Mouse (Mus musculus) kidney, adult 2 months (tissue): ENCODE measurements around the gene Eps8l2. TPM values are rescaled to one million over a fixed set of nuclear protein-coding genes. Genes with fewer than 3 reads are reported as not detected.

ENCODE experiments used
- DNase-seq: peaks from one replicate; pipeline ENCODE4 v3.0.0; 2021
- H3K27ac ChIP-seq: fragments of 200-500 bp; 2 replicates; pipeline ENCODE4 v1.5.1; 2012; ENCODE audit warnings: low read depth, low read length, control low read depth, inconsistent platforms; ENCODE audit not compliant: insufficient read depth
- H3K27me3 ChIP-seq: fragments of 200-500 bp; replicated peaks from 2 replicates; pipeline ENCODE4 v1.6.1; 2012; ENCODE audit warnings: mild to moderate bottlenecking, moderate library complexity, low read length, inconsistent platforms; ENCODE audit not compliant: control insufficient read depth, insufficient read depth
- H3K36me3 ChIP-seq: fragments of 200-500 bp; 2 replicates; pipeline ENCODE4 v1.6.1; 2012; ENCODE audit warnings: mild to moderate bottlenecking, moderate library complexity, low read length, inconsistent platforms; ENCODE audit not compliant: control insufficient read depth, insufficient read depth
- H3K4me1 ChIP-seq: fragments of 200-500 bp; 2 replicates; pipeline ENCODE4 v1.6.1; 2011; ENCODE audit warnings: low read length; ENCODE audit not compliant: control insufficient read depth, insufficient read depth
- H3K4me3 ChIP-seq: fragments of 200-500 bp; 2 replicates; pipeline ENCODE4 v1.5.1; 2011; ENCODE audit warnings: mild to moderate bottlenecking, low read depth, low read length, control low read depth; ENCODE audit not compliant: insufficient read depth
- CTCF ChIP-seq: fragments of 200-500 bp; conservative IDR thresholded peaks from 2 replicates; pipeline ENCODE4 v1.5.1; 2011; ENCODE audit warnings: low read depth, mild to moderate bottlenecking, control low read depth, low read length, moderate library complexity, mixed read lengths; ENCODE audit not compliant: insufficient read depth, insufficient read length
- POLR2A ChIP-seq: fragments of 200-500 bp; IDR thresholded peaks from one replicate; pipeline ENCODE4 v1.6.1; 2011; ENCODE audit warnings: low read depth, low read length, control low read depth
- WGBS: fragments of 180-500 bp; shearing (Covaris S2); methylation state at CpG from one replicate; pipeline ENCODE4 v1.1.7; 2018; 5-methylcytosine and 5-hydroxymethylcytosine counted together
- polyA plus RNA-seq: library from polyadenylated mRNA; depleted of rRNA; stranded (reverse); fragments of >200 nt; gene quantifications from 2 replicates; pipeline ENCODE4 v1.2.3, GENCODE M21; 2012

Eps8l2 gene
- polyA plus RNA-seq, 1 experiment: 245 TPM

DNA sequence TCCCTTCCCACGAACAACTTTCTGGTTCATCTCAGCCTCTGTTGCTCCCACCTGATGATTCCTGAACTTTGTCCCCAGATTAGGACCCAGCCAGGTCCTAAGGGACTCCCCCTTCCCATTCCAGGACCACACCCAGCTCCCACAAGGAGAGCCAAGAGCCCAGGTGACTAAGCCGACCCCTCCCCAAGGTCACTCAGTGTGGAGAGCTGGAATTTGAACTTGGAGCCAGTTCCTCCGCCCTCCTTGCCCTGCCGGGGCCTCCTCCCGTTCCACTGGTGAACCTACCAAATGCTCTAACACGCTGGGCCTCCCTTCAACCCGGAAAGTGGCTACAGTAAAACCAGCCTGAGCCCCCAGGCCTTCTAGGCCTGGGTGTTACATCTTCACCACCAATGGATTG, 1.3 kb downstream of the Eps8l2 start:
- no peak for TF ChIP-seq POLR2A
- no peak for TF ChIP-seq CTCF
- DNase-seq: peak; percentile 84
- H3K4me1 ChIP-seq: peaks cover 51% of the 10 kb centered on the region
- peak overlapping the region; percentile 96 for H3K27ac ChIP-seq
- no peaks in the 10 kb centered on the region for H3K27me3 ChIP-seq
- 35% methylated on average over 7 of the region's 7 CpGs for WGBS
- H3K36me3 ChIP-seq: no peaks in the 10 kb centered on the region
- peak overlapping the region; percentile 60 for H3K4me3 ChIP-seq

DNA sequence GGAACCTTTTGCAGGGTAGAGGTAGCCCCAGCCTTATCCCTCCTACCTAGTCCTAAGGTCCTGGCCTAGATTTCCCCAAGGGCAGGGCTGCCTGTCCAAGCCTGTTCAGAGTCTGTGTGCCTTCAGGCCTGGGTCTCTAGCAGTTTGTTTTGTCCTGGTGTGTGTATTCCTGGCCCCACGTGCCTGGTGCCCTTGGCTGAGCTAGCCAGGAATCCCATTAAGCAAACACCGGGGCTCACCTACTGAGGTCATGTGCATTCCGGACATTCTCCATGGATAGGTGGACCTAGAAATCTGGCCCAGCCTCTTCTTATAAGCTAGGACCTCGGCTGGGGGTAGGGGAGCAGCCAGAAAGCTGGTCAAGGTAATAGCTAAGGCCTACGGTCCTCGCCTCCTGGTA, 1.8 kb downstream of the Eps8l2 start:
- DNase-seq: peak; percentile 94
- peak overlapping the region; percentile 60 for H3K4me3 ChIP-seq
- TF ChIP-seq POLR2A (no peak), CTCF (no peak)
- WGBS: 36% methylated on average over 6 of the region's 6 CpGs
- no peaks in the 10 kb centered on the region for H3K27me3 ChIP-seq
- peak overlapping the region; percentile 96 for H3K27ac ChIP-seq
- no peaks in the 10 kb centered on the region; the same call in 1 of the 2 replicates for H3K36me3 ChIP-seq
- H3K4me1 ChIP-seq: peaks cover 51% of the 10 kb centered on the region

DNA sequence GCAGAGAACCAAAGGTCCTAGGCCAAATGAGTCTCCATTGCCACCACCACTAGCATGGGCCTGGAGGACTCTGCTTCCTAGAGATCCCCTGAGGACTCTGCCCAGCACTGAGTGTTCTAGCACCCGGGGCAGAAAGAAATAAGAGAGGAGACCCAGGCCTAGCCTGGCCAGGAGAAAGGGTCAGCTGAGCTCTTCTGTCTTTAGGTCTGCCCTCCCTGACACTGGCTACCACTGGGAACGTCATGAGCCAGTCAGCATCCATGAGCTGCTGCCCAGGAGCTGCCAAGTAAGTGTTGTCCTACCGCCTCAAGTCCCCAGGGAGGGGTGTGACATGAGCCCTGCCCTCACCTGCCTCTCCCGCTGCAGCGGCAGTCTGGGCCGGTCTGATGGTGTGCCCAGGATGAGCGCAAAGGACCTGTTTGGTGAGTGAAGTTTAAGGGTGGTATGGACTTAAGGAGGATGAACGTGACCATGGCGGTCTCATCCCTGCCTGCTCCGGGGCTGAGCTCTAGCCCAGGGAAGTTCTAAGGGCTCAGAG, 3.1 kb downstream of the Eps8l2 start:
- Histone ChIP-seq H3K27ac (peak overlapping the region; percentile 88), H3K36me3 (no peaks in the 10 kb centered on the region; the same call in none of the 2 replicates), H3K4me1 (peaks cover 48% of the 10 kb centered on the region), H3K27me3 (no peaks in the 10 kb centered on the region), H3K4me3 (0 out of 2 replicates have a peak overlapping the region, but pooled peaks have one; percentile 6)
- peak; percentile 34 for DNase-seq
- WGBS: 57% methylated on average over 10 of the region's 10 CpGs
- TF ChIP-seq CTCF (no peak), POLR2A (no peak)

GRCm38 (mm10) chr7:141343230-141343629, 4.5 kb downstream of the Eps8l2 start:
- Histone ChIP-seq H3K36me3 (peaks cover 3% of the 10 kb centered on the region), H3K4me3 (no peak overlapping the region), H3K27ac (peak overlapping the region; percentile 81)

GRCm38 (mm10) chr7:141343696-141344095, 5.0 kb downstream of the Eps8l2 start:
- DNase-seq: peak; percentile 87
- peak overlapping the region; percentile 81 for H3K27ac ChIP-seq
- H3K27me3 ChIP-seq: no peaks in the 10 kb centered on the region
- peaks cover 3% of the 10 kb centered on the region for H3K36me3 ChIP-seq
- 32% methylated on average over 7 of the region's 7 CpGs for WGBS
- peaks cover 35% of the 10 kb centered on the region for H3K4me1 ChIP-seq
- TF ChIP-seq CTCF: no peak
- no peak for TF ChIP-seq POLR2A
- no peak overlapping the region for H3K4me3 ChIP-seq

More at GRCm38 (mm10) chr7:141343230-141343629, 4.5 kb downstream of the Eps8l2 start:
- TF ChIP-seq POLR2A (no peak), CTCF (no peak)
- 70% methylated on average over 2 of the region's 2 CpGs for whole genome bisulfite sequencing
- peaks cover 37% of the 10 kb centered on the region for H3K4me1 ChIP-seq
- no peaks in the 10 kb centered on the region for H3K27me3 ChIP-seq
- peak; percentile 67 for DNase-seq

DNA sequence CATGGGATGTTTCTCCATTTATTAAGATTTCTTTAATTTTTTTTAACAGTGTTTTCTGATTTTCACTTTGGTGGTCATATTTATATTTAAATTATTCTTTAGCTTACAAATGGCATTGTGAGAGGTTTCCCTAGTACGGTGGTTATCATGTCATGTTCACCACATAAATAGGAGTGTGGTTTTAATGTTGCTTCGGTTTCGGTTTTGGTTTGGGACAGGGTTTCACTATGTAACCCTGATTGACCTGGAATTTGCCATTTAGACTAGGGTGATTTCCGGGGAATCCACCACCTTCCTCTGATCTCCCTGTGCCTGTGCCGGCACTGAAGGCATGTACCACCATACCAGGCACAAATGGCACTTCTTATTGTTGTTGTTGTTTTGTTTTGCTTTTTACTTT, 6.1 kb downstream of the Eps8l2 start:
- Histone ChIP-seq H3K4me1 (peaks cover 35% of the 10 kb centered on the region), H3K36me3 (peaks cover 3% of the 10 kb centered on the region), H3K27me3 (no peaks in the 10 kb centered on the region), H3K27ac (no peak overlapping the region), H3K4me3 (no peak overlapping the region)
- no peak for TF ChIP-seq POLR2A
- TF ChIP-seq CTCF: no peak
- 69% methylated on average over 5 of the region's 5 CpGs for WGBS
- DNase-seq: no peak

GRCm38 (mm10) chr7:141351061-141351460, 12.4 kb downstream of the Eps8l2 start:
- Histone ChIP-seq H3K4me3 (no peak overlapping the region), H3K4me1 (no peaks in the 10 kb centered on the region), H3K27ac (no peak overlapping the region), H3K27me3 (no peaks in the 10 kb centered on the region), H3K36me3 (peaks cover 3% of the 10 kb centered on the region)
- DNase-seq: no peak
- 63% methylated on average over 6 of the region's 6 CpGs for WGBS
- no peak for TF ChIP-seq POLR2A
- no peak for TF ChIP-seq CTCF
